Mouse (Mus musculus) CD4-positive, CD25-positive, alpha-beta regulatory T cell (primary cell): Measurements from ENCODE around the gene Ssxb1. TPM values are rescaled to one million over a fixed set of nuclear protein-coding genes. Genes with fewer than 3 reads are reported as not detected.

Source experiments
- polyA plus RNA-seq: library from polyadenylated mRNA; unstranded; fragments of 100-300 nt; shearing (Covaris generic); gene quantifications from one replicate; pipeline ENCODE4 v1.2.1, GENCODE M21; 2017

Ssxb1 gene
- polyA plus RNA-seq: not detected

GRCm38 (mm10) chrX:8413005-8413404, at the start of gene Ssxb1:
Ssxb1 (plus strand) TSS chrX:8413305.

DNA sequence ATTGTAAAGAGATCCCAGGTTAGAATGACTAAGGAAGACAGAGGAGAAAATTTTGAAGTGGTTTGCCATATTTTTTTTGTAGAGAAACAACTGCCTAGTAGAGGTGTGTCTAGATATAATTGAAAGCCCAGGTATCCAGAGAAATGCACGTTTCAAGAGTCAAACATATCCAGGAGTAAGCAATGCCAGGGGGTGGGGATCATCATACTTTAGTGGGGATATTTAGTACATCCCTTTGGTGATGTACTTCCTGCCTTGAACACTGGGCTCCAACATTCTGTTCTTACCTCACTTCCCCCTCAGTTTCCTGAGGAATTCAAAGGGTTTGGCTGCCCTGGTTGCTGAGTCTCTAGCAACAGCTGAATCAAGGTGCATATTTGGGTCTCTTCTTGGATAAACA, 46.4 kb upstream of the Ssxb1 start, which contains the start of gene Ssxb9:
Gene Ssxb9 (plus strand): TSS at position 301 of the 400 bp plus-strand sequence.

DNA sequence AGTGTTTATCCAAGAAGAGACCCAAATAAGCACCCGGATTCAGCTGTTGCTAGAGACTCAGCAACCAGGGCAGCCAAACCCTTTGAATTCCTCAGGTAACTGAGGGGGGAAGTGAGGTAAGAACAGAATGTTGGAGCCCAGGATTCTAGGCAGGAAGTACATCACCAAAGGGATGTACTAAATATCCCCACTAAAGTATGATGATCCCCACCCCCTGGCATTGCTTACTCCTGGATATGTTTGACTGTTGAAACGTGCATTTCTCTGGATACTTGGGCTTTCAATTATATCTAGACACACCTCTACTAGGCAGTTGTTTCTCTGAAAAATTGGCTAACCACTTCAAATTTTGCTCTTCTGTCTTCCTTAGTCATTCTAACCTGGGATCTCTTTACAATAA, 48.5 kb downstream of the Ssxb1 start, which contains the start of gene Ssxb2:
Gene Ssxb2 (minus strand): TSS at position 101 of the 400 bp plus-strand sequence.

Other genes with a start within 250 kb of the Ssxb1 start
- gene Tbc1d25, start 237.1 kb upstream of the Ssxb1 start, polyA plus RNA-seq: 17.5 TPM
- 125 TPM for gene Ebp, start 219.8 kb upstream of the Ssxb1 start, polyA plus RNA-seq
- 0.10 TPM for gene Porcn, start 206.8 kb upstream of the Ssxb1 start, polyA plus RNA-seq
- gene Ftsj1, start 160.9 kb upstream of the Ssxb1 start, polyA plus RNA-seq: 23.1 TPM
- not detected for gene Slc38a5, start 142.2 kb upstream of the Ssxb1 start, polyA plus RNA-seq
- gene Ssxb10, start 85.9 kb upstream of the Ssxb1 start, polyA plus RNA-seq: not detected
- gene Ssxb9, start 46.3 kb upstream of the Ssxb1 start, polyA plus RNA-seq: not detected
- gene Ssxb2, start 48.4 kb downstream of the Ssxb1 start, polyA plus RNA-seq: not detected
- gene Gm14459, start 111.6 kb downstream of the Ssxb1 start, polyA plus RNA-seq: not detected
- gene Ssxb6, start 134.9 kb downstream of the Ssxb1 start, polyA plus RNA-seq: not detected
- not detected for gene Ssxb3, start 178.5 kb downstream of the Ssxb1 start, polyA plus RNA-seq